Mouse (Mus musculus) liver, postnatal 0 days (tissue): ENCODE results near the gene Fam186b.

Source experiments
- CTCF ChIP-seq: sonication (generic); IDR thresholded peaks from 2 replicates; pipeline ENCODE4 v1.5.1; 2016; ENCODE audit warnings: antibody characterized with exemption, low read depth
- EP300 ChIP-seq: IDR thresholded peaks from 2 replicates; pipeline ENCODE4 v1.6.1; 2016; ENCODE audit warnings: antibody characterized with exemption, low read depth, mild to moderate bottlenecking

GRCm38 (mm10) chr15:99316314-99317266 is 20.9 kb upstream of the Fam186b start:
- peak; percentile 85 for TF ChIP-seq CTCF
- no peak for TF ChIP-seq EP300
